Mouse (Mus musculus) lung, embryonic 16.5 days (tissue): ENCODE measurements around the gene Rab3b. TPM values are rescaled to one million over a fixed set of nuclear protein-coding genes. Genes with fewer than 3 reads are reported as not detected.
"Not testable (repeated sequence)": the region's sequence is repeated elsewhere in the genome, so short reads cannot be mapped to it uniquely, and the experiment has no call there.

Experiments used
- ATAC-seq: fragments of 200-750 bp; cut with Nextera tagmentation; 2 replicates; pipeline ENCODE4 v1.8.0; 2017; ENCODE audit warnings: low read depth, mild to moderate bottlenecking, moderate library complexity
- H3K27ac ChIP-seq: fragments of 300-500 bp; sonication (generic); 2 replicates; pipeline ENCODE4 v1.5.1; 2014; ENCODE audit warnings: mild to moderate bottlenecking, control low read depth, low read length
- H3K27me3 ChIP-seq: fragments of 300-500 bp; sonication (generic); 2 replicates; pipeline ENCODE4 v1.6.1; 2014; ENCODE audit warnings: low read depth, low read length, mixed read lengths; ENCODE audit not compliant: control insufficient read depth, insufficient read depth
- H3K36me3 ChIP-seq: fragments of 300-500 bp; sonication (generic); 2 replicates; pipeline ENCODE4 v1.6.1; 2014; ENCODE audit warnings: low read length; ENCODE audit not compliant: control insufficient read depth, insufficient read depth
- H3K4me1 ChIP-seq: fragments of 300-500 bp; sonication (generic); replicated peaks from 2 replicates; pipeline ENCODE4 v1.6.1; 2014; ENCODE audit warnings: low read length, mixed read lengths; ENCODE audit not compliant: control insufficient read depth, insufficient read depth
- H3K4me2 ChIP-seq: fragments of 300-500 bp; sonication (generic); 2 replicates; pipeline ENCODE4 v1.6.1; 2014; ENCODE audit warnings: low read depth, low read length, control low read depth
- H3K4me3 ChIP-seq: fragments of 300-500 bp; sonication (generic); 2 replicates; pipeline ENCODE4 v1.5.1; 2014; ENCODE audit warnings: mild to moderate bottlenecking, low read length, control low read depth
- H3K9ac ChIP-seq: fragments of 300-500 bp; sonication (generic); 2 replicates; pipeline ENCODE4 v1.6.1; 2014; ENCODE audit warnings: low read length, control low read depth
- H3K9me3 ChIP-seq: fragments of 300-500 bp; sonication (generic); 2 replicates; pipeline ENCODE4 v1.6.1; 2016; ENCODE audit warnings: low read length; ENCODE audit not compliant: control insufficient read depth
- WGBS: fragments of 180-500 bp; shearing (Covaris S2); extraction: QIAGEN DNeasy Blood & Tissue Kit; methylation state at CpG from one replicate; pipeline ENCODE4 v1.1.7; 2014; 5-methylcytosine and 5-hydroxymethylcytosine counted together
- polyA plus RNA-seq: library from polyadenylated mRNA; unstranded; fragments of >200 nt; fragmentation: Nextera tagmentation; extraction: Ambion mirVana; gene quantifications from 2 replicates; pipeline ENCODE4 v1.2.1, GENCODE M21; 2015

Gene Rab3b
- polyA plus RNA-seq, 1 experiment from 2014 or later: 6.5 TPM

GRCm38 (mm10) chr4:108909872-108910425 is 31.1 kb downstream of the Rab3b start:
- H3K4me2 ChIP-seq: peak overlapping the region; percentile 2; the same call in 1 of the 2 replicates
- H3K4me3 ChIP-seq: no peak overlapping the region
- H3K27ac ChIP-seq: no peak overlapping the region
- no peaks in the 10 kb centered on the region; the same call in 1 of the 2 replicates for H3K9me3 ChIP-seq
- ATAC-seq: no peak
- H3K9ac ChIP-seq: no peak overlapping the region
- peaks cover 6% of the 10 kb centered on the region for H3K4me1 ChIP-seq
- 44% methylated on average over 8 of the region's 8 CpGs for WGBS
- no peaks in the 10 kb centered on the region for H3K36me3 ChIP-seq
- H3K27me3 ChIP-seq: no peaks in the 10 kb centered on the region

- Histone ChIP-seq H3K27ac (no peak overlapping the region), H3K36me3 (no peaks in the 10 kb centered on the region), H3K9ac (no peak overlapping the region), H3K4me2 (no peak overlapping the region), H3K27me3 (no peaks in the 10 kb centered on the region), H3K4me1 (peaks cover 6% of the 10 kb centered on the region), H3K4me3 (no peak overlapping the region), H3K9me3 (no peaks in the 10 kb centered on the region)
- 58% methylated on average over 2 of the region's 2 CpGs for WGBS
- no peak for ATAC-seq
Measured at GRCm38 (mm10) chr4:108911866-108912265, 33.0 kb downstream of the Rab3b start.

- Histone ChIP-seq H3K27me3 (no peaks in the 10 kb centered on the region), H3K27ac (no peak overlapping the region), H3K4me2 (no peak overlapping the region), H3K4me1 (peaks cover 6% of the 10 kb centered on the region), H3K36me3 (no peaks in the 10 kb centered on the region), H3K4me3 (no peak overlapping the region), H3K9ac (no peak overlapping the region), H3K9me3 (no peaks in the 10 kb centered on the region)
- ATAC-seq: peak; percentile 78
- WGBS: 59% methylated on average over 2 of the region's 2 CpGs
Measured at GRCm38 (mm10) chr4:108913180-108913579, 34.3 kb downstream of the Rab3b start.

- no peaks in the 10 kb centered on the region for H3K9me3 ChIP-seq
- no peaks in the 10 kb centered on the region for H3K36me3 ChIP-seq
- H3K4me3 ChIP-seq: no peak overlapping the region
- no peak overlapping the region for H3K9ac ChIP-seq
- peaks cover 6% of the 10 kb centered on the region for H3K4me1 ChIP-seq
- ATAC-seq: 0 out of 2 replicates have a peak, but pooled peaks have one; percentile 32
- H3K27me3 ChIP-seq: no peaks in the 10 kb centered on the region
- H3K4me2 ChIP-seq: no peak overlapping the region
- no peak overlapping the region for H3K27ac ChIP-seq
- WGBS: 26% methylated on average over 6 of the region's 6 CpGs
Measured at GRCm38 (mm10) chr4:108914391-108914790, 35.5 kb downstream of the Rab3b start.

- ATAC-seq: no peak
Measured at GRCm38 (mm10) chr4:108915101-108915500, 36.2 kb downstream of the Rab3b start.

GRCm38 (mm10) chr4:108917654-108918053 is 38.8 kb downstream of the Rab3b start:
- ATAC-seq: no peak
- Histone ChIP-seq H3K27ac (no peak overlapping the region), H3K9ac (no peak overlapping the region), H3K4me1 (peaks cover 6% of the 10 kb centered on the region), H3K27me3 (no peaks in the 10 kb centered on the region), H3K9me3 (no peaks in the 10 kb centered on the region), H3K4me3 (no peak overlapping the region), H3K36me3 (no peaks in the 10 kb centered on the region), H3K4me2 (no peak overlapping the region)
- 46% methylated on average over 3 of the region's 3 CpGs for WGBS

More at GRCm38 (mm10) chr4:108915101-108915500, 36.2 kb downstream of the Rab3b start:
- no peak overlapping the region for H3K9ac ChIP-seq
- WGBS: 50% methylated on average over 11 of the region's 11 CpGs
- peaks cover 6% of the 10 kb centered on the region for H3K4me1 ChIP-seq
- H3K4me2 ChIP-seq: no peak overlapping the region
- no peaks in the 10 kb centered on the region for H3K27me3 ChIP-seq
- no peaks in the 10 kb centered on the region for H3K9me3 ChIP-seq
- H3K4me3 ChIP-seq: no peak overlapping the region
- no peaks in the 10 kb centered on the region for H3K36me3 ChIP-seq
- H3K27ac ChIP-seq: no peak overlapping the region

GRCm38 (mm10) chr4:108927945-108928344 is 49.1 kb downstream of the Rab3b start:
- 81% methylated on average over 9 of the region's 9 CpGs for whole genome bisulfite sequencing
- ATAC-seq, H3K27ac ChIP-seq, H3K4me1 ChIP-seq, H3K4me2 ChIP-seq, H3K9ac ChIP-seq, H3K27me3 ChIP-seq, H3K36me3 ChIP-seq, H3K9me3 ChIP-seq, H3K4me3 ChIP-seq: not testable (repeated sequence)

GRCm38 (mm10) chr4:108933163-108933562 is 54.3 kb downstream of the Rab3b start:
- Histone ChIP-seq H3K4me1 (no peaks in the 10 kb centered on the region), H3K4me3 (no peak overlapping the region), H3K27me3 (no peaks in the 10 kb centered on the region), H3K9ac (no peak overlapping the region), H3K27ac (no peak overlapping the region), H3K4me2 (no peak overlapping the region), H3K36me3 (no peaks in the 10 kb centered on the region), H3K9me3 (no peaks in the 10 kb centered on the region)
- no peak for ATAC-seq
- WGBS: 30% methylated on average over 1 of the region's 1 CpGs

GRCm38 (mm10) chr4:108934856-108935255 is 56.0 kb downstream of the Rab3b start:
- no peaks in the 10 kb centered on the region for H3K27me3 ChIP-seq
- no peak overlapping the region for H3K4me2 ChIP-seq
- WGBS: 87% methylated on average over 4 of the region's 4 CpGs
- no peak overlapping the region for H3K4me3 ChIP-seq
- no peak overlapping the region for H3K9ac ChIP-seq
- H3K36me3 ChIP-seq: no peaks in the 10 kb centered on the region
- no peak for ATAC-seq
- H3K4me1 ChIP-seq: no peaks in the 10 kb centered on the region
- no peak overlapping the region for H3K27ac ChIP-seq
- no peaks in the 10 kb centered on the region for H3K9me3 ChIP-seq
